9 mouse cellular contexts compared by ENCODE assay signal in genomic region chr3:88140178-88140902, GRCm38 (mm10). TPM values are rescaled to one million over a fixed set of nuclear protein-coding genes. Genes with fewer than 3 reads are reported as not detected.
DNase-seq lines count a peak whose midpoint lies in the region; ATAC-seq lines count a peak whose summit lies in the region.
"Had no signal": no experiment of that assay in that cellular context is flagged by ENCODE, and none has a peak within 500 bp of the region (broad histone marks: within the 10 kb centered on the region; RNA-seq: fewer than 3 reads in every experiment).

No protein-coding gene starts in this region.

- DNase-seq in ovary, adult 18-20 months (ENCODE audit: low spot score) = peak; percentile 80
- DNase-seq in ovary, postnatal 10 days (ENCODE audit: low spot score) = no peak
- DNase-seq in heart, postnatal 25 days (ENCODE audit: low spot score) = peak; percentile 57
- peak; percentile 70 to 71 for DNase-seq in kidney, postnatal 36 days
- peak; percentile 82 for DNase-seq in midbrain, embryonic 11.5 days (ENCODE audit: low spot score, missing footprints)
- DNase-seq in spleen, adult 18-20 months = no peak

- peak overlapping the region; percentile 98; the same call in 1 of the 2 replicates for H3K4me3 ChIP-seq in embryonic facial prominence, embryonic 13.5 days
- H3K4me3 ChIP-seq in midbrain, embryonic 11.5 days (ENCODE audit: low read depth, low read length) = no peak overlapping the region

- H3K27ac ChIP-seq in embryonic facial prominence, embryonic 13.5 days = peak overlapping the region; percentile 99
- H3K27ac ChIP-seq in midbrain, embryonic 11.5 days (ENCODE audit: low read depth, low read length) = no peak overlapping the region

- WGBS in embryonic facial prominence, embryonic 13.5 days = 12% methylated on average over 11 of the region's 11 CpGs
- 36% methylated on average over 11 of the region's 11 CpGs for WGBS in midbrain, embryonic 11.5 days

- H3K4me2 ChIP-seq in embryonic facial prominence, embryonic 13.5 days = peak overlapping the region; percentile 94
- no peak overlapping the region for H3K4me2 ChIP-seq in midbrain, embryonic 11.5 days

- H3K36me3 ChIP-seq in embryonic facial prominence, embryonic 13.5 days = no peaks in the 10 kb centered on the region
- H3K36me3 ChIP-seq in midbrain, embryonic 11.5 days (ENCODE audit: control insufficient read depth, insufficient read depth, low read length) = no peaks in the 10 kb centered on the region

- no peaks in the 10 kb centered on the region for H3K9me3 ChIP-seq in embryonic facial prominence, embryonic 13.5 days
- H3K9me3 ChIP-seq in midbrain, embryonic 11.5 days (ENCODE audit: control insufficient read depth, low read length) = no peaks in the 10 kb centered on the region

- ATAC-seq in embryonic facial prominence, embryonic 13.5 days (ENCODE audit: insufficient number of reproducible peaks, insufficient read depth, low FRiP score, low TSS enrichment, low read depth) = no peak
- ATAC-seq in midbrain, embryonic 11.5 days (ENCODE audit: low FRiP score) = no peak
- ATAC-seq in megakaryocyte-erythroid progenitor cell, adult 5-6 weeks (replicated peaks; ENCODE audit: low FRiP score, low TSS enrichment, poor library complexity, severe bottlenecking) = no peak
- ATAC-seq: Patski had no signal

- intact Hi-C loops in heart, postnatal 25 days (cut with DNase I) = no loop called here

- H3K4me1 ChIP-seq in embryonic facial prominence, embryonic 13.5 days = peaks cover 62% of the 10 kb centered on the region
- peaks cover 37% of the 10 kb centered on the region for H3K4me1 ChIP-seq in midbrain, embryonic 11.5 days (ENCODE audit: control insufficient read depth, insufficient read depth, low read length)

- H3K27me3 ChIP-seq in embryonic facial prominence, embryonic 13.5 days = no peaks in the 10 kb centered on the region
- H3K27me3 ChIP-seq in midbrain, embryonic 11.5 days (ENCODE audit: control insufficient read depth, insufficient read depth, low read length) = peaks cover 24% of the 10 kb centered on the region
- H3K27me3 ChIP-seq: Patski had no signal

- peak overlapping the region; percentile 36; the same call in 1 of the 2 replicates for H3K9ac ChIP-seq in embryonic facial prominence, embryonic 13.5 days
- H3K9ac ChIP-seq in midbrain, embryonic 11.5 days (ENCODE audit: low read length) = no peak overlapping the region

RNA-seq across cellular contexts. Expression of gene Mef2d, which starts 1.8 kb away (rescaled TPM):
- polyA plus RNA-seq in embryonic facial prominence, embryonic 13.5 days (2015; fragmentation: Nextera tagmentation; extraction: Ambion mirVana) = 18.1 and 18.2 TPM in 2 replicates
- total RNA-seq in heart, postnatal 25 days (2021) = 100 to 1,000 TPM; 111 to 122 TPM
- polyA plus RNA-seq in midbrain, embryonic 11.5 days (2014; fragmentation: Nextera tagmentation; extraction: Ambion mirVana) = 9.0 and 10.9 TPM in 2 replicates
- total RNA-seq in megakaryocyte-erythroid progenitor cell, adult 5-6 weeks (2014; fragmentation: Nextera tagmentation) = 91.9 and 97.4 TPM in 2 replicates
- 19.7 and 50.5 TPM in 2 replicates for total RNA-seq in megakaryocyte-erythroid progenitor cell, adult 5-6 weeks (2017)

RNA-seq across cellular contexts. Expression of gene Iqgap3, which starts 58.6 kb away (rescaled TPM):
- 20.1 and 22.8 TPM in 2 replicates for polyA plus RNA-seq in embryonic facial prominence, embryonic 13.5 days (2015; fragmentation: Nextera tagmentation; extraction: Ambion mirVana)
- 1 to 10 TPM in 1 of 2 experiments, under 1 TPM in 1; 0.75 to 1.0 TPM for total RNA-seq in heart, postnatal 25 days (2021)
- 15.0 and 16.5 TPM in 2 replicates for polyA plus RNA-seq in midbrain, embryonic 11.5 days (2014; fragmentation: Nextera tagmentation; extraction: Ambion mirVana)
- total RNA-seq in megakaryocyte-erythroid progenitor cell, adult 5-6 weeks (2014; fragmentation: Nextera tagmentation) = 9.7 and 16.0 TPM in 2 replicates
- total RNA-seq in megakaryocyte-erythroid progenitor cell, adult 5-6 weeks (2017) = 6.6 and 15.2 TPM in 2 replicates

Comparison
In these comparisons a context has a peak if more than half of its experiments do, and no peak if none do; other contexts are left out.
1. DNase-seq: peak in ovary, adult 18-20 months (single experiment), heart, postnatal 25 days (single experiment), kidney, postnatal 36 days (2 of 2) and midbrain, embryonic 11.5 days (single experiment); none in ovary, postnatal 10 days (single experiment) and spleen, adult 18-20 months (0 of 2).